Mouse (Mus musculus): ENCODE measurements around the gene Pde4d. TPM values are rescaled to one million over a fixed set of nuclear protein-coding genes. Genes with fewer than 3 reads are reported as not detected.
A peak's percentile ranks its signal among the peaks of the same experiment; 100 is the strongest.

Pde4d gene
- polyA plus RNA-seq, 1 experiment from 2014 or later, result 19.1 TPM

DNA sequence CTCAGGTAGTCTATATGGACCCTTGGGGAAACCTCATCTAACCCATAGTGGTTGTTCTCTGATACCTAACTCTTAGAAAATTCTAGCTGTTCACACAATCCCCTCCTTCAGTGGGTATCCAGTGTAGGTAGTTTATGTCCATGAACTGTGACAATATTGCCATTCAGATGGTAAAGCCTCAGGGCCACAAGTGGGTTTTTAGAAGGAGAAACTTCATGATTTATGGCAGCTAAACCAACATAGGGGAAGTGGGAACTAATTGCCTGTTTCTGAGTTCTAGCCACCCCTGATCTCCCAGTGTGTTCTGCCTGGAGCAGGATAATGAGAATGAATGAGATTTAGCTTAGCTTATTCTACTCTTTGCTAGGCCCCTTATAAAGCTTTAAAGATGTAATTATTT is 43.1 kb downstream of the Pde4d start:
- no peak overlapping the region for H3K4me2 ChIP-seq (replicated peaks)
- no peak overlapping the region for H3K9ac ChIP-seq

GRCm38 (mm10) chr13:108494365-108494764 is 44.6 kb downstream of the Pde4d start:
- peaks cover 13% of the 10 kb centered on the region for H3K4me1 ChIP-seq
- WGBS, result 68% methylated on average over 2 of the region's 2 CpGs
- H3K27ac ChIP-seq (replicated peaks), result no peak overlapping the region
- no peak overlapping the region for H3K4me2 ChIP-seq (replicated peaks)
- ATAC-seq (ENCODE audit: insufficient number of reproducible peaks, low FRiP score, low TSS enrichment, low read depth), result no peak
- no peaks in the 10 kb centered on the region for H3K9me3 ChIP-seq (replicated peaks)
- no peak overlapping the region for H3K4me3 ChIP-seq (replicated peaks)
- H3K9ac ChIP-seq, result no peak overlapping the region
- H3K36me3 ChIP-seq, result no peaks in the 10 kb centered on the region
- H3K27me3 ChIP-seq, result no peaks in the 10 kb centered on the region

More for the DNA sequence above, 43.1 kb downstream of the Pde4d start:
- no peak overlapping the region for H3K4me3 ChIP-seq (replicated peaks)
- H3K36me3 ChIP-seq, result no peaks in the 10 kb centered on the region
- no peak for ATAC-seq (ENCODE audit: insufficient number of reproducible peaks, low FRiP score, low TSS enrichment, low read depth)
- no peaks in the 10 kb centered on the region for H3K9me3 ChIP-seq (replicated peaks)
- no peaks in the 10 kb centered on the region for H3K4me1 ChIP-seq
- H3K27me3 ChIP-seq, result no peaks in the 10 kb centered on the region
- no peak overlapping the region for H3K27ac ChIP-seq (replicated peaks)

DNA sequence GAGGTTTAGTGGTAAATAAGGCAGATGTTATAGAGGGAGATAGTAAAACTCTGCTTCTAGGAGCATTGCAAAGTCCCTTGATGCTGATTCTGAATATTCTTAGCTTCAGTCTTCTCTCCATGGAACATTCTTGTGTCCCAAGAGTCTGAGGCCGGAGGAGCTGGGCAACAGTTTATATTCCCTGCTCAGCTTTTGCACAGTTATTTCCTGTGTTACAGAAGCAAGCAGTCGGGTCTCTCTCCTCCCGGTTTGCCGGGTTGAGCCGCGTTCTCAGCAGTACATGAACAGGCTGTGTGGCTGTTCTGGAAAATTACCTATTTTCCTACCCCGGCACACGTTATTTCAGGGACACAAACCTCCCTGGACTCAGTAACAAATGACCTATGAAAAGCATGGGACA is 48.0 kb downstream of the Pde4d start:
- ATAC-seq (ENCODE audit: insufficient number of reproducible peaks, low FRiP score, low TSS enrichment, low read depth), result no peak
- 68% methylated on average over 8 of the region's 8 CpGs for WGBS

DNA sequence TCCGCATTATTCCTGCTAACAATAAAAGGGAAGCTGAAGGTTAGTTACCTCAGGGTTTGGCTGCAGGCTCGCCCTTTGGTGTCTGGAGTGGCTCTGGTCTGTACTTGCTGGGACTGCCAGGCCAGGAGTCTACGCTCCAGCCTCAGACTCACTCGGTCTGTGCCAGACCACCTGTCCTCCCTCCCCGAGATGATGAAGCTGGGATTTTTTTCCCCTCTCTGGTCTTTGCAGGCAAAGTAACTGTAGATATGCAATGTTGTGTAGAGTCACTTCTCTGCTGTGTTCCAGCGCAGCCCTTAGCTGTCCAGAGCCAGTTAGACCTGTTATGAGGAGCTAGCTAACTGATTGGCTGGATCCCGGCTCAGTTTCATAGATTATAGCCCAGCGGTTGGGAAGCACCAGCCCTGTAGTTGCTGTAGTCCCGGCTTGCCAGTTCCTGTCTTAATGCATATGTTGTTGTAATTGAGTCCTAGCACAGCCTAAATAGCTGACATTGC is 48.5 kb downstream of the Pde4d start:
- H3K9me3 ChIP-seq (replicated peaks), result no peaks in the 10 kb centered on the region
- 42% methylated on average over 9 of the region's 9 CpGs for WGBS
- no peak overlapping the region for H3K9ac ChIP-seq
- peak; percentile 73 for ATAC-seq (ENCODE audit: insufficient number of reproducible peaks, low FRiP score, low TSS enrichment, low read depth)
- 0 out of 2 replicates have a peak overlapping the region, but pooled peaks have one; percentile 4 for H3K4me3 ChIP-seq (replicated peaks)
- no peaks in the 10 kb centered on the region for H3K27me3 ChIP-seq
- no peaks in the 10 kb centered on the region for H3K36me3 ChIP-seq
- H3K27ac ChIP-seq (replicated peaks), result peak overlapping the region; percentile 63; the same call in 1 of the 2 replicates
- peaks cover 22% of the 10 kb centered on the region for H3K4me1 ChIP-seq
- H3K4me2 ChIP-seq (replicated peaks), result peak overlapping the region; percentile 28

More for the DNA sequence above, 48.0 kb downstream of the Pde4d start:
- H3K27me3 ChIP-seq, result no peaks in the 10 kb centered on the region
- H3K4me3 ChIP-seq (replicated peaks), result no peak overlapping the region
- H3K4me1 ChIP-seq, result peaks cover 22% of the 10 kb centered on the region
- no peaks in the 10 kb centered on the region for H3K9me3 ChIP-seq (replicated peaks)
- no peaks in the 10 kb centered on the region for H3K36me3 ChIP-seq
- H3K27ac ChIP-seq (replicated peaks), result no peak overlapping the region
- H3K9ac ChIP-seq, result no peak overlapping the region
- H3K4me2 ChIP-seq (replicated peaks), result peak overlapping the region; percentile 28; the same call in 1 of the 2 replicates

DNA sequence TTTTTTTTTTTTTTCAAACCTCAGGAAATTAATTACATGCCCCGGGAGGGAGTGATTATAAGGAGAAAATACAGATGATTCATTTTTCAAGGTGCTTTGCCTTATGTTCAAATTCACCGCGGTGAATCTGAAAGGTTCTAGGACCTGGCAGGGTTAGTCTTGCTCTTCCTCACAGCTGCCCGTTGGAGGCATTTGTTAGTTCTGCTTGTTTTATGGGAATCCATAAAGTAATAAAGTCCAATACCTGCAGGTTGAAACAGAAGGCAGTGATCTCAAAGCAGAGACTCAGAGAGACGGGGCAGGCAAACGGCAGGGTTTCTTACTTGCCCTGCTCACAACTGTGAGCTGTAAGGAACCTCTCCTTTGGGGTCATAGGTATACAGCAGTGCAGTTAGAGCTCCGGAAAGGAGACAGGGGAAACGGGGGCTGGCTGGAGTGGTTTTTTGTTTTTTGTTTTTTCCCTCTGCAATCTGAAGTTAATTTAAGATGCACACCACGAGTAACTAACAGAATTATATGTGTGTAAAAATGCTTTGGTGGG is 49.1 kb downstream of the Pde4d start:
- Histone ChIP-seq H3K9ac (no peak overlapping the region), H3K4me2 (replicated peaks) (peak overlapping the region; percentile 28), H3K36me3 (no peaks in the 10 kb centered on the region), H3K9me3 (replicated peaks) (no peaks in the 10 kb centered on the region), H3K4me1 (peaks cover 22% of the 10 kb centered on the region), H3K4me3 (replicated peaks) (0 out of 2 replicates have a peak overlapping the region, but pooled peaks have one; percentile 4), H3K27me3 (no peaks in the 10 kb centered on the region), H3K27ac (replicated peaks) (peak overlapping the region; percentile 55)
- no peak for ATAC-seq (ENCODE audit: insufficient number of reproducible peaks, low FRiP score, low TSS enrichment, low read depth)
- 24% methylated on average over 9 of the region's 9 CpGs for WGBS

DNA sequence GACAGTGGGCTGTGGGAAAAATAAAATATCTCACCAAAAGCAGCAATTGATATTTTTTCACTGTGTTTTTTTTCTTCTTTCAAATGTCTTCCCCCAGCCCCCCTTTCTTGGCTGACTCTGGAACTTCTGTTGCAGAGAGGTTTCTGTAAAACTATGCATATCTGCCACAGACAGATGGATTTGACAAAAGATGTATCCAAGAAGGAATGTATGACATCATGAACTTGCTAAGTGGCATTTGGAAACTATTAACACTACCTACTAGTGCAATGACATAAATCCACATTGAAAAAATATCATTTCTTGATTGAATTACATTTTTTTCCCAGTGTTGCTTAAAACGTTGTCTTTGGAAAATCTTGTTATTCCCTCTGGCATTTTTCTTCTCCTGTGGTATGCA is 51.6 kb downstream of the Pde4d start:
- ATAC-seq (ENCODE audit: insufficient number of reproducible peaks, low FRiP score, low TSS enrichment, low read depth), result no peak
- H3K9me3 ChIP-seq (replicated peaks), result no peaks in the 10 kb centered on the region
- peaks cover 22% of the 10 kb centered on the region for H3K4me1 ChIP-seq
- no peak overlapping the region for H3K9ac ChIP-seq
- H3K4me3 ChIP-seq (replicated peaks), result no peak overlapping the region
- no peak overlapping the region for H3K4me2 ChIP-seq (replicated peaks)
- no peaks in the 10 kb centered on the region for H3K36me3 ChIP-seq
- H3K27me3 ChIP-seq, result no peaks in the 10 kb centered on the region
- 10% methylated on average over 1 of the region's 1 CpGs for WGBS
- no peak overlapping the region for H3K27ac ChIP-seq (replicated peaks)

- H3K27ac ChIP-seq (replicated peaks), result no peak overlapping the region
- H3K4me1 ChIP-seq, result 0 out of 2 replicates have a peak, but pooled peaks cover 2% of the 10 kb centered on the region
- no peaks in the 10 kb centered on the region for H3K9me3 ChIP-seq (replicated peaks)
- WGBS, result 62% methylated on average over 4 of the region's 4 CpGs
- no peaks in the 10 kb centered on the region for H3K27me3 ChIP-seq
- no peak overlapping the region for H3K4me3 ChIP-seq (replicated peaks)
- ATAC-seq (ENCODE audit: insufficient number of reproducible peaks, low FRiP score, low TSS enrichment, low read depth), result no peak
- no peak overlapping the region for H3K4me2 ChIP-seq (replicated peaks)
- no peak overlapping the region for H3K9ac ChIP-seq
- H3K36me3 ChIP-seq, result no peaks in the 10 kb centered on the region
These were observed 74.8 kb downstream of the Pde4d start for GRCm38 (mm10) chr13:108524548-108524947.

DNA sequence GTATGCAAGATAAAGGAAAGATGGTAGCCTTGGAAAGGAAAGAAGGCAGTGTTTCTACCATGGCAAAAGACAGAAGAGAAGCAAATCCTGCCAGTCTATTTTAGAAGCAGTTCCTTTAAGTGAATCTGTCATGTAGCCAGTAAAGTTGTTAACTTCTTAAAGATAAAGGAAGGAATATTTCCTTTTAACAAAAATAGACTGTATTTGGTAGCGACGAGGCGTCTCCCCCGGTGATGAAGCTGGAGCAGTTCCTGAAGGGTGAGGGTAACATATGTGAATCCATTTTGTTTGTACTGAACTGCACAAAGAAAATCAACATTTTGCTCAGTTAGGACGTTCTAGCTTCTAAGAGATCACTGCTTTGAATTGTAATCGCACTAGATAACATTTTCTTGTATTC is 75.2 kb downstream of the Pde4d start:
- 0 out of 2 replicates have a peak, but pooled peaks cover 2% of the 10 kb centered on the region for H3K4me1 ChIP-seq
- no peak overlapping the region for H3K4me2 ChIP-seq (replicated peaks)
- H3K27me3 ChIP-seq, result no peaks in the 10 kb centered on the region
- no peak for ATAC-seq (ENCODE audit: insufficient number of reproducible peaks, low FRiP score, low TSS enrichment, low read depth)
- H3K9me3 ChIP-seq (replicated peaks), result no peaks in the 10 kb centered on the region
- no peak overlapping the region for H3K9ac ChIP-seq
- H3K4me3 ChIP-seq (replicated peaks), result no peak overlapping the region
- H3K27ac ChIP-seq (replicated peaks), result no peak overlapping the region
- no peaks in the 10 kb centered on the region for H3K36me3 ChIP-seq
- 76% methylated on average over 6 of the region's 6 CpGs for WGBS

- ATAC-seq (ENCODE audit: insufficient number of reproducible peaks, low FRiP score, low TSS enrichment, low read depth), result no peak
- WGBS, result 57% methylated on average over 13 of the region's 13 CpGs
These were observed 76.7 kb downstream of the Pde4d start for GRCm38 (mm10) chr13:108526258-108527007.

DNA sequence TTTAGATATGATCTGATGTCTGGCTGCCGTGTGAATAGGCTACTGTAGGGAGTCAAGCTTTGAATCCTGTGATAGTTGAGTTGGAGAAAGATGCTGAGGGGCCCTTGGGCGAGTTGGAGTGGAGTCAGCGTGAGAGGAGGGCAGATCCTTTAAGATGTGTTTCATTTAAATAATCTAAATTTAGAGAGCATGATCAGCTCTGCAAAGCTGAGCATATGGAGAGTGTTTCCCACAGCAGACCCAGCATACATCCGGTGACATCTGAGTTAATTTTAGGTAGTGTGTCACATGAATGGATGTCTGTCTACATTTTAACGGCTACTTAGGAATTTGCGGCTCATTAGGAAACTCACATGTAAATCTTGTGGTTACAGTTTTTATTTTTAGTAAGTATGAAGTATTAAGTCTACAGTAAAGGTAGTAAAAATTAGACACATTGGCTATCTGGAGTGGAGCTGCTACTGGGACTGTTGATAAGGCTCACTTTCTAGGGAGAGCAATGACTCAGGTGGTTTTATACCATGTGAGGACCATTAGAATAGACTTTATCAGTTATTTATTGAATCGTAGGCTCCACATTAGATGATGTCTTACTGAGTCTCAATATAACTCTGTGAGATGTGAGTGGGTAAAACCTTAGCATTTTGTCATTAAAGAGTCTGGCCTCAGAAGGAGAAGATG is 77.5 kb downstream of the Pde4d start:
- WGBS, result 73% methylated on average over 7 of the region's 7 CpGs
- Histone ChIP-seq H3K4me2 (replicated peaks) (no peak overlapping the region), H3K27ac (replicated peaks) (no peak overlapping the region), H3K27me3 (no peaks in the 10 kb centered on the region), H3K4me1 (0 out of 2 replicates have a peak, but pooled peaks cover 2% of the 10 kb centered on the region), H3K9ac (no peak overlapping the region), H3K4me3 (replicated peaks) (no peak overlapping the region), H3K9me3 (replicated peaks) (no peaks in the 10 kb centered on the region), H3K36me3 (no peaks in the 10 kb centered on the region)
- ATAC-seq (ENCODE audit: insufficient number of reproducible peaks, low FRiP score, low TSS enrichment, low read depth), result no peak

More at GRCm38 (mm10) chr13:108526258-108527007, 76.7 kb downstream of the Pde4d start:
- Histone ChIP-seq H3K9me3 (replicated peaks) (no peaks in the 10 kb centered on the region), H3K27me3 (no peaks in the 10 kb centered on the region), H3K36me3 (no peaks in the 10 kb centered on the region), H3K9ac (no peak overlapping the region), H3K4me3 (replicated peaks) (no peak overlapping the region), H3K27ac (replicated peaks) (no peak overlapping the region), H3K4me1 (0 out of 2 replicates have a peak, but pooled peaks cover 2% of the 10 kb centered on the region), H3K4me2 (replicated peaks) (no peak overlapping the region)

- H3K27ac ChIP-seq (replicated peaks), result no peak overlapping the region
- H3K27me3 ChIP-seq, result no peaks in the 10 kb centered on the region
- H3K9ac ChIP-seq, result no peak overlapping the region
- H3K4me2 ChIP-seq (replicated peaks), result no peak overlapping the region
- 0 out of 2 replicates have a peak, but pooled peaks cover 2% of the 10 kb centered on the region for H3K4me1 ChIP-seq
- no peak overlapping the region for H3K4me3 ChIP-seq (replicated peaks)
- no peaks in the 10 kb centered on the region for H3K36me3 ChIP-seq
- no peak for ATAC-seq (ENCODE audit: insufficient number of reproducible peaks, low FRiP score, low TSS enrichment, low read depth)
- H3K9me3 ChIP-seq (replicated peaks), result no peaks in the 10 kb centered on the region
- whole genome bisulfite sequencing, result 65% methylated on average over 1 of the region's 1 CpGs
These were observed 78.6 kb downstream of the Pde4d start for GRCm38 (mm10) chr13:108528343-108528742.

All from embryonic facial prominence, embryonic 15.5 days (tissue).